Mouse (Mus musculus): ENCODE results near the gene Irf4.

Irf4 gene

DNA sequence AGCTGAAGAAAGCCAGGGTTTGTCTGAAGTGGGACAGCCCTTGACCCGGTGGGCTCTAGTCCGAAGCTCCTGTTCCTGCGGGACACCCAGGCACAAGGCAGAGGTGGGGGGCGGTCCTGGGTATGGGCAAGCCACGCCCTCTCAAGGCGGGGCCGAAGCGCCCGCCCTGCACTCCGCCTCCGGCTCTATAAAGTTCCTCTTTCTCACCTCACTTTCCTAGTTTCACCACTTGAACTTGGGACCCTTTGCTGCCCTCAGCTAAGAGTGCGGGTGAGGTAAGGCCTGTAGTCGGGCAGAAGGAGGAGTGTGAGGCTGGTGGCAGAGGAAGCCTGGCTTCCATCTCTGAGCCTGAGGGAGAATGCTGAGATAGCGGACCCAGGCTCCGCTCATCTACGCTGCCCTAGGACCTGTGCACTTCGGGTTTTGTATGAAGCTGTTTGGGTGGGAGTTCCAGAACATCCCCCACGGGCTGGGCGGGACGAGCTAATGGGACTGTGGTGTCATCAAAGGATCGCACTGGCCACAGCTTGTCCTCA, at the start of gene Irf4:
TSS of gene Irf4 (plus strand) at position 206 of the 536 bp plus-strand sequence.
- no peak for DNase-seq (ENCODE audit: low read depth, low spot score)

DNA sequence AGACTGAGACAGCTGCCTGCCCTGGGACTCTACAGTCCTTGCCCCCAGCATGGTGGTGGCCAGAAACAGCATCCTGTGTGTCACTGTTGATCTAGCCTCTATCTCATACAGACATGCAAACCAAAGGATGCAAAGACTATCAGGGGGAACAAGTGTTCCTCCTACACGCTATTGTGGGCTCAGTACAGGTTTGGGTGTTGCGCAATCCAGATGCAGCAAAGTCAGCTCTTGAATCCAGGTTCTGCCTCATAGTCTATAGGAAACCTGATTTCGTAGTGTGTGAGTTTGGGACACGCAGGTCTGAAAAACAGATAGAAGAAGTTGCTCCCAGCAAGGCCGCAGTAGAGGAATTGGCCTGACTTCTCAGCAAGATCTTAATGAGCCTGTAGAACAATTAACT, 46.3 kb upstream of the Irf4 start:
- DNase-seq (ENCODE audit: low read depth, low spot score), result no peak

DNA sequence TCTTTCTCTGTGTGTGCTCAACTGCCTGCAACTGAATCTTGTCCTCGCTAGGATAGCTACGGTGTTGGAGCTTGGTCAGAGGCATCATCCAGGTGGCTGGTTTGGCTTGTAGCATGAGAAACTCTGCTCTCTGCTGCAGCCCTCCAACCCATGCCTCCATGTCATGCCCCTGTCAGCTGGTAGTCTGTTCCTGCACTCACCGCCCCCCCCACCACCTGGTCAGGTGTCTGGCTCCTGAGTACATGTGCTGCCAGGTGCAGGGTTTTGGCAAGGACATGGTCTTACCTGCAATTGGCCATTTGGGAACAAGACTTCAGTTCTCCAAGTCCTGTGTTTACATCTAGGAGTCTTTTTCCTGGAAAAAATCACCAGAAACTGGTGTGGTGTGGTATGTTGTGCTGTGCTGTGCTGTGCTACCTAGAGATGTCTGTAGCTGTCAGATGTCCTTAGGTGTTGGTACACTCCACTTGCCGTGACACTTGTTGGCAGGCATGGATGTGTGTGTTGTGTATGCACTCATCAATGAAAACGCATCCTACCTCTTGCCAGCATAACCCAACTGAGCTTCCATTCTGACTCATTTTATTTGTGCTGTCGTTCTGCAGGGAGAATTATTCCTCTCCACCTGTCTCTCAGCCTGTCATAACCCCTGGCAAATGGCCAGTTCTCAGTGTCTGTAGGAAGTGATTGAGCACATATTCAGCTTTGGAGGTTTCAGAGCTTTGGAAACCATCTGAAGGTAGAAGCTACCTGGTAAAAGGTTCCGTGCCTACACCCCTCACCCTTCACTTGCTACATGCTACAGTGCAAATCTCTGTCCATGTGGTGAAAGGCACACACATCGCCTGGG, 44.6 kb upstream of the Irf4 start:
- DNase-seq (ENCODE audit: low read depth, low spot score), result peak; percentile 38

DNA sequence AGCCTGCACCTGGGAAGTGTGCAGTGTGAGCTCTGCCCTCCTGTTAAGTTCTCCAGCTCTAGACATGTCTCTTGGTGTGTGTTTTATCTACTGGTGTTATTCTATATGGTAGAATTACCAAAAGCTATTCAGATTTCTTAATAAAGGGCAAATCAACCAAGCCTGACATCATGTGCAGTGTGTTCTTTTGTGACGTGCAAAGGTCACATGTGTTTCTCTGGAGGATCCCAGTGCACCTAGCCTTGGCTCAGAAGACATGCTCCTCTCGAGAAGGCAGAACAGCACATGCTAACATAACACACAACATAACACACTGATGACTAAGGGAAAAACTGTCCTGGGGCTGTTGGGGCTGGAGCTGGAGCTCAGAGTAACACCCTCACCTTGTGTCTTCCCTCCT, 38.0 kb upstream of the Irf4 start:
- DNase-seq (ENCODE audit: low read depth, low spot score), result no peak

DNA sequence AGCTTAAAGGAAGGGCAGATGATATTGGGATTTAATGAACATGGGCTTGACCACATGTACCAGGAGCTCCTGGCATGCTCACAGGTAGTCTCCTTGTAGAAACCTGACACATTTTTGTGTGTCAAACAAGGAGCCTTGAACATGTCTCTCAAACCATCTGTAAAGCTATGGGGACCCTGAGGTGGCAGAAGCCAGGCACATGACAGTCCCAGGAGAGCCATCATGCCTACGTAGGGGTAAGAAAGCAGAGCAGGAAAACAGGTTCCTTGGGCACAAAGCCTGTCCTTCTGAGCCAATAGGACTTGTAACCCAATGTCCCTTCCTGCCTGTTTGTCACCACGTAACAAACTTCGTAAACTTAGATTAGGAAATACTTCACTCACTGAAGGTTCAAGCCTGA, 37.3 kb upstream of the Irf4 start:
- DNase-seq (ENCODE audit: low read depth, low spot score), result no peak

DNA sequence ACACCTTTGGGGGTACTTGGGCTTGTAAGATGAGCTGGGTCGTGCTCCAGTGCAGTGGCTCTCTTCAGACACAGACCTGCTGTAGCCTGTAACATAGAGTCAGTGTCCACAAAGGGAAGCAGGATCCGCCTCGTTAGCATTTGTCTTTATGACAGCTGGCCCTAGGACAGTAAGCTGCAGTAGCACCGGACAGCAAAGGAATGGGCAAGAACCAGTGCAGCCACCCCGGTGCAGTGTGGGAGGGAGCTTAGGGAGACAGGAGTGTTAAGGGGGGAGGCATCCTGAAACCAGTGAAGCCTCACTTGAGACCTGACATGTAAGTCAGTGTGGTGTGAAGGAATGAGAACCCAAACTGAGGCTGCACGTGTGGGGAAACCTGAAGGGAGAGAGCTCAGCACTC, 36.7 kb upstream of the Irf4 start:
- no peak for DNase-seq (ENCODE audit: low read depth, low spot score)

DNA sequence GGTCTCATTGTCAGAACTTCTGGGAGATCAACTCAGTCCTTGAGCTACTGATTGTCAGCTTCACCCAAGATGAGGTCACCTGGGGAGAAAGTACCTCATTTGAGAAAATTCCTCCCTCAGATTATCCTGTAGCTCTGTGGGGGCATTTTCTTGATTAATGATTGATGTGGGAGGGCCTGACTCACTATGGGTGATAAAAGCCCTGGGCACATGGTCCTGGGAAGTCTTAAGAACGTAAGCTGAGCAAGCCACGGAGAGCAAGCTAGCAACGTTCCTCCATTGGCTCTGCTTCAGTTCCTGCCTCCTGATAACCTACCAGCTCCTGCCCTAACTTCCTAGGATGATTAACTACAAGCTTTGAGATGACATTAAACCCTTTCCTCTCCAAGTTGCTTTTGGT, 35.4 kb upstream of the Irf4 start:
- DNase-seq (ENCODE audit: low read depth, low spot score), result no peak

DNA sequence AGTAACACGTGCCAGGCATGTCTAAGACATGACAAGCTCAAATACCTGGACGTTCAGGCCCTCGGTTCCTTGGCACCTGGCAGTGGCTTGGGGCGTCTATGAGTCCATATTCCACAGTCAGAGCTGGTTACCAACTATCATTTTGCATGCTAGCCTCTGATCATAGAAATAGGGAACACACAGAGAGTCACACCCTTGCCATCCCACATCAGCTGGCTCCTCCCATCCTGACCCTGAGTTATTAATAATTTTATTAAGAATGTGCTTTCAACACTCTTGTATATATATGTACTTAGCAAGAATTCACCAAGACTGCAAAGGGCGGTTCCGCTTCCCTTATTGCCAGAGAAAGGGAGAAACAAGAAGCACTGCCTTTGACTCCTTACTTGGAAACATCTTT, 34.5 kb upstream of the Irf4 start:
- no peak for DNase-seq (ENCODE audit: low read depth, low spot score)

DNA sequence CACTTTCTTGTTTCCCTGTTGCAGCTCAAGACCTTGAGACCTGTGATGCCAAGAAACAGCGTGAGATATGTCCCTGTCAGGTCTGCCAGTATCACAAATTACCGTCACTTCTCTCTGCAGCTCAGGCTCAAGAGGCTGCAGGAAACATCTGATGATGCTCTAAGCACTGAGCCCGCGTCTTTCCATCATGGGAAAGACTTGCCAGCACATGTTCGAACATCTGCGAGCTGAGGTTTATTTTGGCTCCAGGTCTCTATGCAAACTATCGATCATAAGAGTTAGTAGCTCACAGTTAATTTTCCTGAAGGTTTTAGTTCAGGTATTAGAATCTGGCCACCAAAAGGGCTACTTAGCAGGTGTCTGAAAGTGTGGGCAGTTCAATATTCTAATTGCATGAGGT, 34.0 kb upstream of the Irf4 start:
- no peak for DNase-seq (ENCODE audit: low read depth, low spot score)

DNA sequence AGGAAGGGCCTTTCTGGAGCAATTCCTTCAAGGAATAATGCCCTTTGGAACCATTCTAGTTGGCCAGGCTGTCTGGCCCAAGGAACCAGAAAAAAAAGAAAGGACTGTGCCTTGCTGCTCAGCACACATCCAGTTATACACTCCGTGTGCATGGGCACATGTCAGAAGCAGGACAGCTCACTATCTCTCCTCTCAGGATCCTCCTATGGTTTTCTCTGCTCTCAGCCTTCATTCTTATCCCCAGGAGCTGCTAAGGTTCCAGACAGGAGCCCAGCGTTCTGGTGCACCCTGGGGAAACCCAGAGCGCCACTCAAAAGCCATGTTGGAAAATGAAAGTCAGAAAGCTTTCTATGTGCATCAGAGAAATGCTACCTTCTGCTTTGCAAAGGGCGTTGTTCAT, 33.5 kb upstream of the Irf4 start:
- DNase-seq (ENCODE audit: low read depth, low spot score), result no peak

DNA sequence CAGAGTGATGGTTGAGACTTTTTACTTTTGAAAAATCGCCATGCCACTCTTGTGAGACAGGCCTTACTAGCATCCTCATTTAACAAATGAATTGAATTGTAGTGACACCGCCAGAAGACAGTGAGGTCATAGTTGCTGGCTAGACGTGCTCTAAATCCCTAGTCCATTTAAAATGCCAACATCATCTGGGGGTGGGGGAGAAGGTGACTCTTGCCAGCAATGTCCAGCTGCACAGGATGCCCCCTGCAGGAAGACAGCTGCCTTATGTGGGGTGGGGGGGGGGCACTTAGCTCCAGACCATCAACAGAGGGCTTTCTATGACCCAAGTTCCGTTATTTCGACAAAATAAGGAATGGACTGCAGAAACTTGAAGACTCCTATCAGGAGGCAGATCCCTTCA, 32.4 kb upstream of the Irf4 start:
- no peak for DNase-seq (ENCODE audit: low read depth, low spot score)

DNA sequence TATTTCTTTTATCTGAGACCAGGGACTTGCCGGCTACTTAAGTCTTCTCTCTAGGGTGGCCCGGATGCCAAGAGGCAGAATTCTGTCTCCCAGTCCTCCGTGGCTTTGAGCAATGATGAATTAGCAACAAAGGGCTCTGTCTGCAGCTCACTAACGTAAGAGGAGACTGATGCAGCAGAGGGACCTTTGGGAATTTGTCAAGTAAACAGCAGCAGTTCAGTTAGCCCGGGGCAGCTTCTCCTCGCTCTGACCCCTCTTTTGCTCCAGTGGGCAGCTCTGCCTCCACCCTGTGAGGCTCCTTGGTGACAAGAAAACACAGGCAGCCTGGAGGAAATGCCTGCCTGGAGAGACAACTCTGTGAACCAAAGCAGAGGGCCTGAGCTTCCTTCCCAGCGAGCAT, 26.4 kb upstream of the Irf4 start:
- no peak for DNase-seq (ENCODE audit: low read depth, low spot score)

DNA sequence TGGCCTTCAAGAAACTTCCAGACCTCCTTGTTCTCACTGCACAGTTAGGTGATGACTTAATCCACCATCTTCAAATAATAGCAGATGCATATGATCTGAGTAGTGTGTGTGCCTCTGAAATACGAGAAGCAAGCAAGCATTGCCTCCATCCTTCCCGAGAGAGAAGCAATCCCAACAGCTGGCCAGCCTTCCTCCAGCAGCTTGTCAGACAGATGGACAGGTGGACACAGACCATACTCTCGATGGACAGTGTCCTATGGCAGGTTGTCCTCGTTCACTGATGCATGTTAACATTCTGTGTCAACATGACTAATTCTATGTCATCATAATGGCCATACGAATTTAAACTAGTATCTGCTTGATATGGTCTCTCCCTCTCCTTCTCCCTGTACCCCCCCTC, 25.8 kb upstream of the Irf4 start:
- no peak for DNase-seq (ENCODE audit: low read depth, low spot score)

DNA sequence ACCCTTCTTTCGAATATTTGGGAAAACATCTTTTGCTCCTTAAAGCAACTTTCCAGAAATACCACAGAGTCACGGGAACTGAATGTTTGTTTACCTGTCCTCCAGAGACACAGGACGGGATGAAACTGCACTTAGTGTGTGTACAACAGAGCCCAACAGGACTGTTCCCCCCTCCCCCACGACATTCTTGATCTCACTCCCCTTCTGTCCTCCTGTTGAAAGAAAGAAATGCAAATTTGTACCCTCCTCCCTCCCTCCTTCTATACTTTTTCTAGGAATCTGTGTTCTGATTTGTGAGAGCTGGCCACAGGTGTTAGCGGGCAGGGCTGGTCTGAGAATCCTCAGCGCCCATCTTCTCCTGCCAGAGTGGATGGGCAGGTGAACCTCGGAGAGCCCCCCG, 25.2 kb upstream of the Irf4 start:
- no peak for DNase-seq (ENCODE audit: low read depth, low spot score)

DNA sequence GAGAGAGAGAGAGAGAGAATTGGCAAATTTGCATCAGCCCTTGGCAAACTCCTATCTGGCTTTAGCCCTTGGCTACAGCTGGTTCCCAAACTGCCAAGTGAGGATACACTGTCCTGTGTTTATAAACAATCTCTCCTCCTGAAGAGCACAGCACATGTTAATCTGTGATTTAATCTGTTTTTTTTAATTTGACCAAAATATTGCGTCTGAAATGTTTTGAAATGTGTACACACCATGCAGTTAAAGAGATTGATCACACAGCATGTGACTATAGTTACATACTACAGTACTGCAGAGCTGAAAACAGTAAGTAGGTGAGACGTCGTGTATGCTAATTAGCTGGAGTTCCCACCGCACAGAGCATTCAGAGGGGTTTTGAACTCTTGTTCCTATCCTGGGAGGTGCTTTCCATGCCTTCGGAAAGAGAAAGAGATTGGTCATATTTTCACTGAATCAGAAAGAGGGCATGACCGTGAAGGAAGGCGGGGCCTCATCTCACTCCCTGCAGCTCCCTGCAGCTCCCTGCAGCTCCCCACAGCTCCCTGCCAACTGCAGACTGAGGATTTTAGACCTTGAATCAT, 24.2 kb upstream of the Irf4 start:
- peak; percentile 52 for DNase-seq (ENCODE audit: low read depth, low spot score)

DNA sequence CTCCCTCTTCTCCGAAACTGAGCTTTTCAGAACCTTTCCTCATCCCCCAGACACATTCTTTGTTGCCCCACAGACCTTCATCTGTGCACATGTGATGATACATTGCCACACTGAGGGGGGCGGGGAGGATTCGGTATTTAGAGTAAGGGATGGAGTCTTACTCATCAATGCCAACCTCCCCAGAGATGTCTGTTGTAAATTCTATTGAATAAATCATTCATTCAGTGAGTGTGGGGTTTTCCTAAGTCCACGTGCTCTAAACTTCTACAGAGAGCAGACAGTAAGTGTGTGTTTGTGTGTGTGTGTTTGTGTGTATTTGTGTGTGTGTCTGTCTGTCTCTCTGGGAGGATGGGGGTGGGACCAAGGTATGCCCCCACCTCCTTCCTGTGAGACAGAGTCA, 22.1 kb upstream of the Irf4 start:
- DNase-seq (ENCODE audit: low read depth, low spot score), result no peak

DNA sequence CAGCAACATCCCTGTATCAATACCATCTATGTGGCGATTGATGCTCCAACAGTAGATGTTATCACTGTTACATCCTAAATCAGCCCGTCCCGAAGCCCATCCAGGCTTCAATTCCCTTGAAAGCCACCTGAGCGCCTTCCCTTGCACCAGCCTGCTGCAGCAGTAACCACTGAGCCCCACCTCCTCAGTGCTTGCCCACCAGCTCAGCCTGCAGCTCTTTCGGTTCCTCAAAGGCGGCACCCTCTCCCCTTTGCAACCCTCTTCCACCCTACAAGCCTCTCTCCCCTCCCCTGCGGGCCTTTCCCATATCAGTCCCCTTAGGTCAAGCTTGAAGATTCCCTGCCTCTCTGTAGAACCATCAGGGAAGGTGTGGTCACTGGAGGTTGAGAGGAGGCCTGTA, 20.9 kb upstream of the Irf4 start:
- DNase-seq (ENCODE audit: low read depth, low spot score), result no peak

DNA sequence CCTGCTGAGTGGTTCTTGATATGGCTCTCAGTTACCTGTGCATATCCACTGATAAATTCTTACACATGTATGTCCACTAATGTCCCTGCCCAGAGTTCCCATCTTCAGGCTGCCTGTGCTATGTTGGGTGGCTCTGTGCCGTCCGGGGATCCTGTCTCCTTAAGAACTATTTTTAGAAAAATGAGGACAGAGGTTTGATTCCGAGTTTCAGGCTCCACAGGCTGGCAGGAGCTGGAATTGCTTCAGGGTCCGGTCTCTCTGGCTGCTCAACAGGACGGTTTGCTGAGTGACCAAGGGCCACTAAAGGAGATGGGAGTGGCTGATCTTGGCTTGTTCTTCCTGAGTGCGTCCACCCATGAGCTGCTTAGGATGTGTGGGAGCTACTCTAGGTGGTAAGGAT, 19.8 kb upstream of the Irf4 start:
- peak; percentile 37 for DNase-seq (ENCODE audit: low read depth, low spot score)

DNA sequence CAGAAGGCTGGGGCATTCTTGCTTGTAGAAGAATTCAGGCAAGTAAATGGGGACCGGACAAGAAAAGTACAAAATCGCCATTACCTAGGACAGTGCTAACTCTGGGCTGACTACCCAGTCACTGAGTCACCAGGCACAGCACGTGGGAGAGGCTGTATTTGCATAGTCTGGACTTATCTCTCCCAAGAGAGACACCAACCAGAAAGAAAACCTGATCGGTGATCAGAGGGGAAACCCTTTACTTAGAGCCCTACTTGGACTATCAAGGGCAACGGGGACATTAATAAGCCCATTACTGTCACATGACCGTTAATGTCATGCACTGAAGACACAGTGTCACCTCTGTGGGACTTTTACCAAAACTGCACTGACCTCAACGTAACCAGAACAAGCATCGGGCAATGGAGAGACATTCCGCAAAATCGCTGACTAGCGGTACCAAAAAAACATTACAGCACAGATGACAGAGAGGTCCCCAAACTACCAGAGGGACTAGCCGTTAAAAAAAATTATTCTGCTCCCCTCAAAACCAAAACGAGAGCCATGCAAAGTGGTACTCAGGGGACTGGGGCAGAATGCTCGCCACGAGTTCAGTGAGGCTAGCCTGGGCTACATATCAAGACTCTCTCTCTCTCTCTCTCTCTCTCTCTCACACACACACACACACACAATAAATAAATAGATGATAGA, 18.8 kb upstream of the Irf4 start:
- DNase-seq (ENCODE audit: low read depth, low spot score), result no peak

DNA sequence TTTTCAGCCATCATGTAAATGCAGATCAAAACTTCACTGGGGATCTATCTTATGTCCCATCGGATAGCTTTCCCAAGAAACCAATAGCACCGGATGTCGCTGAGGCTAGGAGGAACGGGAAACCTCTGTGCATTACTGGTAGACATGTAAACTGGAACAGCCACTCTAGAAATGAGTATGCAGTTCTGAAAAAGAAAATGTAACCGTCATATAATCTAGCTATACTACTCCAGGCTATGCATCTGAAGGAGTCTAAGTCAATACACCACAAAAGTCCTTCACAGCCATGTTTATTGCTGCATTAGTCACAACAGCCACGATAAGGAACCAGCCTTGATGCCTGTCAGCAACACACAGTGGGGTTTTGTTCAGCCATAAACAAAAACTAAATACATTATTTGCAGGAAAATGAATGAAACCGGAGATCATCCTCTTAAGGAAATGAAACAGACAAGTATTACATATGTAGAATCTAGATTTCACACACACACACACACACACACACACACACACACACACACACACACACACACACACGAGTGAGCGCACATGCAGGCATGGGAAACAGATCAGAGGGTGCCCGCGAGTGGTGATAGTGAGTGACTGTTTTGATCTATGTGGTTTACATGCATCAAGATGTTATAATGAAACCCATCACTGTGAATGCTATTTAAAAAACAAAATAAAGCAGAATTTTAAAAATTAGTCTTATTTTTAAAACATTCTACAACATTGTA, 16.1 kb upstream of the Irf4 start:
- DNase-seq (ENCODE audit: low read depth, low spot score), result no peak

DNA sequence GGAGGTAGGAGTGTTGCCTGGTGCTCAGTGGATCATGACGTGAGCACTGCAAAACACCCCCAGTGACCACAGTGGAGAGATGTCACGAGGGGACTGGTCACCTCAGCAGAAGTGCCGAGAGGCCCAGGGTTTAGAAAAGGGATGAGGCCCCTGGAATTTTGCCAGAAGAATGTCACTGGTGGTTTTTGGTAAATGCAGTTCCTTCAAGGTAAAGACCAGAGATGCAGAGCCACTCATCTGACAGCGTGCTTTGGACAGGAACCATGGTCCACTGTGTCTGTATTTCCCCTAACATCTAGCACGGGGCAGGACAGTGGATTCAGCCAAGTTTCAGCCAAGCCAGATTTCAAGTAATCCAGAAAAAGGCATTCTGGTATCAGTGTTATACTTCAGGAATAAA, 12.3 kb upstream of the Irf4 start:
- no peak for DNase-seq (ENCODE audit: low read depth, low spot score)

DNA sequence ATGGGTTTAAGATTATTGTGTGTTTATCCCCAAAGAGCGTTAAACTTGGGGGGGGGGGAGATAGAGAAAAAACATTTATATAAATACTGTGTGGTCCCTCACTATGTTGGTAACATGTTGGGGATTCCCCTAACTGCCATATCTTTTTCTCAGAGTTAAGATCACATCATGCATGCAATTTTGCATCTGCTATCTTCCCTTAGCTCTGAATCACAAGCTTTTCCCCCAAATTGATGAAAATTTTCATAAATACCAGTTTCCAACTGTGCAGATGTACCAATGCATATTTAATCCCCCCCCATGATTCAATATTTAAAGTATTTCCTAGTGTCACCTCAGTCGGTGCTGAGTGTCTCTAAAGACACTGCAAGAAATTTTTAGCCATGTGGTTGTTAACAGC, 11.8 kb upstream of the Irf4 start:
- DNase-seq (ENCODE audit: low read depth, low spot score), result no peak
